Mouse (Mus musculus): ENCODE data around the gene Gna12. TPM values are rescaled to one million over a fixed set of nuclear protein-coding genes. Genes with fewer than 3 reads are reported as not detected.

The Gna12 gene
- total RNA-seq, 2 experiments from 2014 or later, result 126 to 130 TPM

DNA sequence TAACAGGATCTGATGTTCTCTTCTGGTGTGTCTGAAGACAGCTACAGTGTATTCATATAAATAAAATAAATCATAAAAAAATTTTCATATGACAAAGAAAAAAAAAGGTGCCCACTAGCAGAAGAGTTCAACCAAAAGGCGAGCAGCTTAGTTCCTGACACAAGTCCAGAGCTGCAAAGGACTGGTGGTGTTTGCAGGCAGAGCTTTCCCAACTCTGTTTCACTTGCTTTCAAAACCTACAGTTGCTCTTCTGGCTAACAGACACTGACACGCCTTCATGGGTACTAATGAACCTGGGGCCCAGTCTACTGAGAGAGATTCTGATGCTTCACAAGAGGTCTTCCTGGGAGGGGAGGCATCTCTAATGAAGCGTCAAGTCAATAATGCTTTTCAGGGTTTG, 34.2 kb downstream of the Gna12 start:
- DNase-seq, result no peak

DNA sequence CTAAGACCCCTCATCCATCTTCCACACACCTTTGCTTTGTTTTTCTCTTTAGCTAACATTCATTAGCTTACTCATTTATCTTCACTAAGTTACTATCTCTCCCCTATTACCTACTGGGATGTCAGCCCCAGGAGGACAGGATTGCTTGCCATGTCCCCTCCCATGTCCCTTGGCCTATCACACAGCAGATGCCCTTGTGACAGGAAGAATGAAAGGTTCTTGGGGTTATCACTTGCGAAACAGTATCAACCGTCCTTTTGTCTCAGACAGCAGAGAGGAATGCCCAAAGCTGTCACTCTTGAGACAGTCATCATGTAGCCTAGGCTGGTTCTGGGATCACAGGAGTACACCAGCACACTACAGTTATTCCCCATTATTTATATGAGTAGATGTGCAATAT, 35.1 kb downstream of the Gna12 start:
- peak; percentile 60 to 73 for DNase-seq

DNA sequence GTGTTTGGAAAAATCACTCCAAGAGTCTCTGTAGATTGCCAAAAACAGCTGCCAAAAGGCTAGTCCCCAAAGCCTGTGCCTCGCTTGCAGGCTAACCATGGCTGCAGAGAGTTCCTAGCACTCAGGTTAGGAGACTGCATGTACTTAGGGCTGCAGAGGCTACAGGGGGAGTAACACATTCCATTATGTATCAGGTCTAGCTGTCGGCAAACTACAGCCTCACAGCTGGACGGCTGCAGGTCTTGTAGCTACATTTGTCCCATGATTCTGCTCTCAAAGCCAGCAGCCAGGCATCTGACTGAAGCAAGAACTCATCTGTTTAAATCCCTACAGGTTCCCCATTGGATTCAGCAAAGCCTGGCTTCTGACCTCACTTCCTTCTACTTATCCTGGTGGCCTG, 35.5 kb downstream of the Gna12 start:
- peak; percentile 73 for DNase-seq

DNA sequence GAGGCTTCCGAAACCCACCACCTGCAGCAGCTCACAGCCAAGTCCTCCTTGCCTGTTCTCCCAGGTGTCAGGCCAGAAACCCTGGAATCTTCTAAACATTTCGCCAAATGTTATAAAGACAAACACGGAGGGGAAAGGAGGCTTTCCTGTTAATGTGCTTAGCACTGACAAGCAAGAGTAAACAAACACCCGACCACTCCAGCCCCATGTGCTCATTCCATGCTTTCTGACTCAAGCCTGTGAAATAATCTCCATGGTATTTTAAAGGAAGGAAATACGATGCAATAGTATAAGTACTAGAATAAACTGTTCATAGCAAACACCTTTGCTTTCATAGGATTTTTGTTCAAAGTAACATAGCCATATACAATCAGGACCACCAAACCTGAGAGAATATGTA, 38.0 kb downstream of the Gna12 start:
- DNase-seq, result no peak

DNA sequence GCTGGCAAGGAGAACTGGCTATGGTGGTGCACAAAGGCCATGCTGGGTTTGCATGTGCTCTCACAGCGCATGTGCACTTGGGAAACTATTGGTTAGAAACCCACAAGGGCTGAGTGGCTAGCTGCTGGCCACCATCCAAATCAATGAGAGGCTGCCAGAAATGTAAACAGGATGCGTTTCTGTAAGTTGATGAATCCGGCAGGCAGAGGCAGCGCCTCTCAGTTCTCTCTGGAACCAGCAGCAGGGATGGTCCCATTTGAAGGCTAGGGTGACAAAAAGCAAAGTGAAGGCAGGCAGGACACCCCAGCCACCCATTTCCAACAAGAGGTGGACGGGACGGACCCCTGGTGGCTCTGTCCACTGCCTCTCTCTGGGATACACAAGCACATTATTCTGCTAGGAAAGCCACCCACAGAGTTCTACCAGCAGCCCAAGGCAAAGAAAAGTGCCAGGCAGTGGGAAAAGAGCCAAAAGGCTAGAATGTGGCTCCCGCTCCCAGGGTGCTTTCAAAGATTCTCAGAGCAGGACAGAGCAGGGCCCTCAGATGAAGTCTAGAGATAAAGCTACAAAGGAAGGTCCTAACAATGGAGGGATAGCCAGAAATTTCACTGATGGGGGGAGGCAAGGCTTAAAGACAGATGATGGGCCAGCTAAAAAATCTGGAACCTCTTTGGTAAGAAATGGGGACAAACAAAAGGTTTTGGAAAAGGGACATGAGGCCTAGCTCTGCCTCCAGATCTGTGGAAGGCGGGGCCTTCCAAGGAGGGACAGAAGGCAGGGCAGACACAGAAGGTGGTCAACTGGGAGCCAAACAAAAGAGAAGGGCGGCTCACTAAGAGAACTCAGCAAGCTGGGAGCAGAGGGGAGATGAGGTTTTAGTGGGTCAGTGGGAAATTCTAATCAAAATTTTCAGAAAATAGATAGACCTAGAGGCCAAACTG, 39.0 kb downstream of the Gna12 start:
- peak; percentile 67 to 73 for DNase-seq

DNA sequence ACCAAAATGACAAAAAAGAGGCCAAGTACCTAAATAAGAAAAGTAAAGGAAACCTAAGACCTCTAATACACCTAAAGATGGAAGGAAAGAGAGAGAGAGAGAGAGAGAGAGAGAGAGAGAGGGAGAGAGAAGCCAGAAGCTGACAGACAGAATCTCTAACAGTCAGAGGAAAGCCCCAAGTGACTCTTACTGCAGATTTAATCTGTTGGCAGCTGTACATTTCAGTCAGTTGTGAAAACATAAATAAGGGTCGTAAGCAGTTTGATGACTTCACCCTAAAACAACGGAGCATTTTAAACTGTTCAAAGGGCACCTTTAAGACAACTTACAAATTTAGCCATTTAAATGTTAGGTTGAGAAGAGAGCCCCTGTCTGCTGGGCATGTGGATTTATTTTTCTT, 39.8 kb downstream of the Gna12 start:
- DNase-seq, result no peak

DNA sequence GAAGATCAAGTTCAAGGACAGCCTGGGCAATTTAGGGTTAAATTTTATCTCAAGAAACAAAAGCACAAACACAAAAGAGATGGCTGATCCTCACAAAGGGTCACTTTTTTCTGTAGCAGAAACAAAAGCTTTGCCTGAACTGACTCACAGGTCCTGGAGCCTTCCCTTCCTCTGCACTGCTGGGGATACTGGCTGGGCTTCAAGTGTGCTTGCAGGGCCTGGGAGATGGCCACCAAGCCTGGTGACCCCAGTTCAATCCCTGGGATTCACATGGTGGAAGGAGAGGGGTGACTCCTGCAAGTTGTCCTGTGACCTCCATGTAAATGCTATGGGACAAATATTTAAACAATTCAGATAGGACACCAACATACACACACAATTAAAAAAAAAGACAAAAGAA, 40.7 kb downstream of the Gna12 start:
- DNase-seq, result no peak

DNA sequence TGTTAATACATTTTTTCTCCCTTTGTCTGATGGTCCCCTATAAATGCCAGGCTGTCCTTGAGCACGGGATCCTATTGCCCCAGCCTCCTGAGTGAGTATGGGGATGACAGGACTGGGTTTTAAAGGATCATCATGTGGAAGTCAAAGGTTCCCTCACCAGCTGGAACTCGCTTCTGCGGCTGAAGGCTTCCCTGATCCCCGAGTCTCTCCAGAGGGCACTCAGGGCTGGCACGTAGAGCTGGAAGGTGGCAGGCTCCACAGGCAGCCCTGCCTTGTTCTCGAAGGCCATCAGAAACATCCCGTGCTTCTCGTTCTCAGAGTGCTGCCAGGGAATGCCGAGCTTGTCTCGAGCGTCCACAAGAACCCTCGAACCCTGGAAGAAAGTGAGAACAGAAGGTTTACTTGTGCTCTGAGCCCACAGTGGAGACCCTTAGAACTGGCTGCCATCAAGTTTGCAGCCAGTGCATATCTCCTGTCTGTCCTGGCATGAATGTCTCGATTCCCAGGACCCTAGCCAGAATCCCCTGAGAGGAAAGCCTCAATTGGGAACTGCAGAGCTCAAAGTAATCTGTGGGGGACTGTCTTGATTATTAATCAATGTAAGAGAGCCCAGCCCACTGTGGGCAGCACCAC, 44.9 kb downstream of the Gna12 start:
- peak in 1 of 2 experiments; percentile 67 for DNase-seq

DNA sequence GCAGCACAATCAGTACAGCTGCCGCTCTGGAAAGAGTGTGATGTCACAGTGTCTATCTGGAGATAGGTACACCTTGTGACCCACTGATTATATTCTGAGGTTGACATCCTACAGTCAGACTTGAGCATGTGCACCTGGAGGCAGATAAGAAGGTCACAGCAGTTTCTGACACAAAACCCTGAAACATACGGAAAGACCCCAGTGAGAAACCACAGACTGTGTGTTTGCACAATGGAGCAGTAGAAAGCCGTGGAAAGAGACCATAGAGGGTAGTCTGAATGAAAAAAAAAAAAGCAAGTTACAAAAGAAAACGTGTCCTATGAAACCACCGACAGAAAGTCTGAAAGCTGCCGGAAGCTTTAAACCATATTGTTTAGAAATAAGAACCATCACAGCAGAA, 45.9 kb downstream of the Gna12 start:
- no peak for DNase-seq

DNA sequence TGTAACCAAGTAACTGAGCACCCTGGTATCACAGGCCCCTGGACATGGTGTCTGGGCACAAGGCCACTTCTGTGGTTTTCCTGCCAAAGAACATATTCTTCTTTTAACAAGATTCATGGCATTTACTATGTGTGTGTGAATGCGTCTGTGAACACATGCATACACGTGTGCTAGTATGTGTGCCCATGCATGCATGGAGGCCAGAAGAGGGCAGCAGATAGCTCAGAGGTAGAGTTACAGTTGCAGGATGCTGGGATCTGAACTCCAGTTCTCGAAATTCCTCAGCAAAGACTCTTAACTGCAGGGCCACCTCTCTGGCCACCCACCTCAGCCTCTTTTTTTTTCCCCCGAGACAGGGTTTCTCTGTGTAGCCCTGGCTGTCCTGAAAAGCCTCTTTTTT, 46.7 kb downstream of the Gna12 start:
- no peak for DNase-seq

DNA sequence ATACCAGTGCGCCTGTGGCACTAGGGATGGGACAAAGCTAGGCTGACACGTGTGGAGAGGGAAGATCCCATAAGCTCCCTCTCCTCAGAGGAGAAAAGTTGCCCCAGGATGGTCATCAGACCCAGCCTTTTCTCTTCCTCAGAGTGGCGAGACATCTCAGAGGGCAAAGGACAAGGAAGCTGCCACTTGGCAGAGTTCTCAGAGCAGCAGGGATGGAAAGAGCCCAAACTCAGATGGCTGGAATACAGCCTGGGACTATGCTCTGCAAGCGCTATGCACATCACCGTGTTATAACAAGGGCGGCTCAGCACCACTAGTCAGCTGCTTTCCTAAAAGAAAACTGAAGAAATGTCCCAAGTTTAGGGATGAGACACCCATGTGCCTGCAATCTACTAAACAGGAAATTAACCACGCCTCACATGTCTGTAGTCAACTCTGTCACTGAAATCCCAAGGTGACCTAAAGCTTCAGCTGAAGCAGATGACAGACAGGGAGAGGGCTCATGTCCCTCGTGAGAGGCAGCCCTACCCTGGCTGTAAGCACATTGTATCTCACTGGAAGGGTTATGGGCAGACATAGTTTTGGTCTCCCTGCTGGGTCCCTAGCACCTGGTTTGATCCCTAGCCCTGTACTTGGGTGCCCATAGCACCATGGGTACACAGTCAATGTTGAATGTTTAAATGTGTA, 48.2 kb downstream of the Gna12 start:
- no peak for DNase-seq

DNA sequence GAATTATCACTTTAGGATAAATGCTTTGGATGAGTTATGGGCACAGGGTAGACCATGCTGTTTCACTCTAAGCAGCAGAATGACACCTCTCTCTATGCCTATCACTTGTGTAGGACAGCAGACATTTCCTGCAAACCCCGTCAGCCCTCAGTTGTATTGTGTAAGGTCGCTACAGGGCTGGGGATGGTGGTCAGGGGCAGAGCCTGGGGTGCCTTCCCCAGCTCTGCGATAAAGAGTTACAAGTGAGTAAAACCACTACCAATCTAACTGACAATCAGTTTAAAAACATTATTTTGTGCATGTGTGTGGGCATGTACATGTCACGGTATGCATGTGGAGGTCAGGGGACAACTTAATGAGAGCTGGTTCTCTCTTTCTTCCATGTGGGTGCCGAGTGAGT, 49.1 kb downstream of the Gna12 start:
- DNase-seq, result no peak

DNA sequence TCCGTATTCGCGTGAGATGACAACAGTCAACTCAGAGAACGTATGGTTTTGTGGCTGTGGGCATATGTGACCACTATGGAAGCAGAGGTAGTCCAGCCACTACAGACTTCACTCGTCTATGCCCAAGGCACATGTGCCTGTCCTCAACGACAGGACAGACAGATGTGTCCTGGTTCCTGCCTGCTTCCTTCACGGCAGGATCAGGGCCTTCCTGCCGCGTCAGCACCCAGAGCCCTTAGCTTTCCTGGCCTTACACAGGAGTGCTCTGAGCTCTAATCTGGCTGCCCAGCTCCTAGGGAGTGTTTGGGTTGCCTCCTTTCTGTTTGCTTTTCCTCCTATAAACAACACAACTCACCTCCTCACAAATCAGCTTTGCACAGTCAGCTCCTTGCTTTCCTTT, 53.3 kb downstream of the Gna12 start:
- DNase-seq, result no peak

DNA sequence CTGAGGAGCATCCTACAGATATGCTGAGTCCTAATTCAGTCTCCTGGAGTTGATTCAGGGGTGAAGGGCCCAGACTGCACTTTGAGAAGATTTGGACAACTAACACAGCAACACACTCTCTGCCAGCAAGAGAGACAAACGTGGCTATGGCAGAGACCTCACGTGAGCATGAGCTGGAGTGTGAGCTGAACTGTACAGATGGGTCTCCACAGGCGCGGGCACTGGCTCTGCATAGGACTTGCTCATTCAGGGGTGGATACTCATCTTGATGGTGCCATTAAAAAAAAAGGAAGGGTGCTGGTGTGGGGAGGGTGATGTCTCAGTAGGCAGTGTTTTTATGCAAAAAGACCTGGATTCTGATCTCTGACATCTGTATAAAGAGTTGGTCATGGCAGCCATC, 55.1 kb downstream of the Gna12 start:
- no peak for DNase-seq

DNA sequence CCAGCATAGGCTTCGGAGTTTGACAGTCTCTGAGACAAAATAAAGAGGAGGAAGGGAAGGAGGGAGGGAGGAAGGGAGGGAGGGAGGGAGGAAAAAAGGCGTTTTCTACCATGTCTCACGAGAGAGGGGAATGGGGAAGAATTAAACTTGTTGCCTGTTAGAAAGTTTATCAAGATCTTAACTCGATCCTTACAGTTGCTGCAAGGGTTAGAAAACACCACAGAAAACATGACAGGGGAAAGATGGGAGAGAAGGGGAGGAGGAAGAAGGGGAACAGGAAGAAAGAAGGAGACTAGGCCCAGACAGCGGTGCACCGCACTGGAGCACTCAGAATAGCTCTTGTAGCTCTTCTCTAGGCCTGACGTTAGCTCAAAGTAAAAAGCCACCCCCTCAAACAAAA, 58.1 kb downstream of the Gna12 start:
- DNase-seq, result no peak

DNA sequence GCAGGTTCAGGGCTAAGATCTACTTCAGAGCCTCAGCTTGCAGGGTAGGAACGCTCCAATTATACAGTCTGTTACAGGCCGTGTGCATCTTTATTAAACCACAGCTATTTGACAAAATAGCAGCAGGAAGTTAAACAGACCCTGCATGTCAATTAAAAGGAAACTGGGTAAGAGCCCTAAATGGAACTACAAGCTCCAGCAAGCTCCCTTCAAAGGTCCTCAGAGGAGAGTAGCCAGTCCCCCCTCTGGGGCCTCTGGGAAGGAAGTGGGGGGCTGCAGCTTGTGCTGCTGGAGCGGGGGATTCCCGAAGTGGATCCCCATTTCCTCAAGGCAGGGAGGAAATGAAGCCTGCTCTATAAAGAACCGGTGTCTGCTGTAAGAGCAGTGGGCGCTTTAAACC, 58.6 kb downstream of the Gna12 start:
- peak in 1 of 2 experiments; percentile 33 for DNase-seq

DNA sequence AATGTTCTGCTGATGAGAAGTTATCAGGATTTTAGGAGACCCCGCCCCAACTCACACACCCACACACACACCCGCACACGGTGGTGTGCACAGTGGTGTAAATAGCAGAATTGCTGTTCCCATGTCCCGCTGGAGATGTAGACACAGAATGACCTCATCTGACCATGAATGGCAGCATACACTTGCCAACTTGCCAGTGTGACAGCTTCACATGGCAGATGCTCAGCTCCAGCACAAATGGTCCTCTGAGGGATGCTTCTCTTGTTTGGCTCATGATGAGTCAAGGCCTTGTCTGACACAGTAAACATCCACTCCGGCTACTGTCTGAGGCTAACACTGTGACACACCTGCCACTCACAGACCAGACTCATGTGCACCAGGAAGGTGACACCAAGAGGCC, 61.9 kb downstream of the Gna12 start:
- DNase-seq, result peak; percentile 43 to 49

DNA sequence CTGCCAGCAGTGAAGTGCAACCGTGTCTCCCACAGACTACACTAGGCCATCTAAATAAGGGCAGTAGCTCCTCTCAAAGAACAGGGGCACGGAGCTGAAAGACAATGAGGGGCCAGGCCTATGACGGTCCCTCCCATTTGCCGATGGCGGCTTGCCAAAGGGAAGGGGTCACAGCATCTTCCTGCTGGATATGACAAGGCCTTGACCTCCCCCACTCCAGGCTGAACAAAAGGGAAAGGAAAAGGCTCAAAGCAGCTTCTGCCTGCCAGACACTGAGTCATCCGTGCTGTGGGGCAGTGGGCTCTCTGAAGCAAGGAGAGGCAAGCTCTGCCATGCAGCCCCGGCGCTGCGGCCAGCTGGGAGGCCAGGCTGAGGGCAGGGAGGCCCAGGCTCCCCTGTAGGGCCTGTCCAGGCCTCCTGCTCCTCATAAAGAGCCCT, 62.5 kb downstream of the Gna12 start:
- peak; percentile 86 to 92 for DNase-seq

DNA sequence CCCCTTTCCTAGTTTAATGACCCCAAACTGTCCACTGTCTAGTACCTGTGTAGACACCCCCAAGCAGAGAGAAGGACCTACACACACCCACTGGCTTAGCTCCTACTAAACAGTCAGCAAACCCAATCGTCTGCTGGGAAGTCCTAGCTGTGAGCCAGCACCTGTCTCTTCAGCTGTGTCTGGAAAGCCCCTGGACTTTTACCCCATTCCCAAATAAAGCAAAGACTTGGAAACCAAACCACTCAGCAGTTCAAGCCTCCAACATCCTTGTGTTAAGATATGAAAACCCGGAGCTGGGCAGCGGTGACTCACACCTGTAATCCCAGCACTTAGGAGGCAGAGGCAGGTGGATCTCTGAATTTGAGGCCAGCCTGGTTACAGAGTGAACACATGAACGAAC, 63.7 kb downstream of the Gna12 start:
- DNase-seq, result no peak

DNA sequence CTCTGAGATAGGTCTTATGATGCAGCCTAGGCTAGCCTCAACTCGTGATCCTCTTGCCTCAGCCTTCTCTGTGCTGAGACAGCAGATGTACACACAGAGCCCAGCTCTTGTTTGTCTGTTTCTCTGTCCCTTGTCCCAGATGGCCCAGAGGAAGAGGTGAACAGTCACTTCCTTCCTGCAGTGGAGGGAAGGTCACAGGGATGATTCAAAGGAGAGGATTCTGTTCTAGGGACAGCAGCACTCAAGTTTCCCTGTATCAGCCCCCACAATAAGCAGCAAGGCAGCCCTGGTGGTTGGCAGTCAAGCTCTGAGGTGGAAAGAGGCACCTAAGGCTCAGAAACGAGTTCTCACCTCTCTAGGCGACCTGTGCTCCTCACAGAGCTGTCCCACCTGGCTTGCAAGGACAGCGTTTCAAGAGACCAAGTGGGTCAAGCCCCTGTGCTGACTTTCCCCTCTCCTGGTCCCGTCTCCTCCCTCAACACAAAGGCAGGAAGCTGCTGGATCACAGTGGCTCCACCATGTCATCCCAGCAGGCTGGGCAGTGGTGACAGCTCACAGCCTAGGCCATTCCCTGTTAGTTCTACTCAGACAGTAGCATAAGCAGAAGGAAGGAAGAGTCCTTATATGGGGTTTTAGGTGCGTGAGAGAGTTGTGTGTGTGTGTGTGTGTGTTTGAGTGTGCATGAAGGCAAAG, 65.2 kb downstream of the Gna12 start:
- peak; percentile 52 to 79 for DNase-seq

DNA sequence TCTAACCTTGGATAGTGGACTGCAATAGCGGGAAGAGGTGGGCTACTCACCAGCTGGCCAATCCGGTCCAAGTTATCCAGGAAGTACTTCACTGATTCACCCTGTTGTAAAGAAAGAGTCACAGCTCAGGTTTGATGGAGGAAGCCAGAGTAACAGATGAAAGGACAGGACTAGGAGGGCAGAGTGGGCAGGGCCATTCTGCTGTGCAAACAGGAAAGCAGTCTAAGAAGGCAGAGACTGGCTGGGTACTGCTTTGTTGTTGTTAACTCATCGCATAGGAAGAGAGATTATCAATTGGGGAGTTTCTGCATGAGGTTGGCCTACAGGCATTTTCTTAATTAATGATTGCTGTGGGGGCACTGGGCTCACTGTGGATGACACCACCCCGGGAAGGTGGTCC, 67.7 kb downstream of the Gna12 start:
- DNase-seq, result no peak

DNA sequence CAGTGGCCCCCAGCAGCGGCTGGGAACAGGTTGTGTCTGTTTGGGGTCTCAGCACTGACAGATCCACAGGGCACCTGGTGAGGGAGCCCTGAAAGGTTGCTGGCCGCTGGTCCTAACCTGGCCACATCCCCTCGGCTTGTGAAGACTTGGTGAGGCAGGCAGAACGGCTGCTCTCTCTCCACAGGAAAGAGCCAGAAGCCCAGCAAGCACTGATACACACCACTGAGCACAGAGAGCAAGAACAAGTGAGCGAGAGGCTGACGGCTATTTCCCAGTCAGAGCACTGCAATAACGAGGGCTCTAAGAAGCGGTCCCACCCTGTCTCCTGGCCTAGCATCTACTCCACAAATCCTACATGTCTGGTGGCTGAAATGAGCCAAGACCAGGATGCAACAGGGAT, 71.4 kb downstream of the Gna12 start:
- no peak for DNase-seq

DNA sequence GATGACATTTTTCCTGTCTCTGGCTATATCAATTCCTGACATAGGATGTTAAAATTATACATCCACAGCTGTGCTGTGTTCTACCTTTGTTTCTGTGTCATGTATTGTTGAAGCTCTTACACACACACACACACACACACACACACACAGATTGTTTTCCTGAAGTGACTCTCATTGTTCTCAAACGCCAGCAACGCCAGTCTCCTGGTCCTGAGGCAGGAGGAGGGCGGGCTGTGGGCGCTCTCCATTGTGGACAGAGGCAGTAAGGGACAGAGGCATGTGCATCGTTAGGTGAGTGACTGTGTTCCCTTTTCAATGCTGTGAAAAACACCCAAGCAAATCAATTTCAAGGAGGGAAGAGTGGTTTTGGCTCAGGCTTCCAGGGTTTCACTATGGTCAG, 77.0 kb downstream of the Gna12 start:
- DNase-seq, result no peak
